Mouse (Mus musculus): ENCODE data around the gene Ctdsp1. TPM values are rescaled to one million over a fixed set of nuclear protein-coding genes. Genes with fewer than 3 reads are reported as not detected.

The Ctdsp1 gene
- 19.7 TPM for polyA plus RNA-seq (2014; fragmentation: Illumina TruSeq; extraction: RNeasy Lipid Tissue Mini Kit (QIAGEN cat#74804); ENCODE audit: low read depth, low replicate concordance)

DNA sequence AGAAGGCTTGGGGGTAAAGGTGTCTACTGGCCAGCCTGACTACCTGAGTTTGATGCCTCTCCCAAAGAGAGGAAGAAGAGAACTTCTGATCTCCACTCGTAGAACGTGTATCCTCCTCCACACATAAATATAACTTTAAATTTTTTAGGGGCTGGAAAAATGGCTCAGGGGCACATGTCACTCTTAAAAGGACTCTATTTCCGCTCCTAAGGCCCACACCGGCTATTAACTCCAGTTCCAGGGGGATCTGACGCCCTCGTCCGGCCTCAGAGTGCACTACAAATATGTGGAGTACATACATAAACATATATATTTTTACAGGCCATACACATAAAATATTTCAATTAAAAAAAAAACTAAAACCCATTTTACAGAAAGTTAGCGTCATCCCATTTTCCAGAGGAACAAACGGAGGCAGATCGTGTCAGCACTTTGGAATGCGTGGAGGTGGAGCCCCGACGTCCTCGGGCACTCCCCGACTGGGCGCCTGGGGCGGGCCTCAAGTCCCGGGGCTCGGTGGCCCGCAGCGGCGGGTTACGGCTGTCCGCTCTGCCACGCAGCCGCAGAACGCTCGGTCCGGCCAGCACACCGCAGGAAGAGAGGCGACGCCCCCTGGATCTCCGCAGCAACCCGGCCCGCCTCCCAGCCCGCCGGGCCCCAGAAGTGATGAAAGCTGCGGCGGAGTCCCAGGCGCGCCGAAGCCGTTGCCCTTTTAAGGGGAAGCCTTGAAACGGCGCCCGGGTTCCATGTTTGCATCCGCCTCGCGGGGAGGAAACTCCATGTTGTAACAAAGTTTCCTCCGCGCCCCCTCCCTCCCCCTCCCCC is at the start of gene Ctdsp1:
Gene Ctdsp1 (plus strand): TSS at position 586 of the 825 bp plus-strand sequence.

DNA sequence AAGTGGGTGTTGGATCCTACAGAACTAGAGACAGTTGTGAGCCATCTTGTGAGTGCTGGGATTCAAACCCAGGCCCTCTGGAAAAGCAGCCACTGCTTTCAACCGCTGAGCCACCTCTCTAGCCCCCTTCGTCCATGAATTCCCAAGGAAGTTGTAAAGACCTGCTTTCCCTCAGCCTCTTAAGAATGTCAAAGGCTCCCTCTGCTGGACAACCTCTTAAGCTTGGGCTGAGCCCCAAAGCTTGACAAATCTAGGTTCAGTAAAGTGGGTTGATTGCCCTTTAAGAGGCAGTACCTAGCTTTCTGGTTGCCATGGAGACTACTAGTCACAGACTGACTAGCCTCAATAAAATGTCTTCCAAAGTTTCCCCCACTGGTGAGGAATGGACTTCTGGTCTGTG is 29.5 kb upstream of the Ctdsp1 start, which contains the start of gene Catip:
Gene Catip (plus strand): TSS at position 297 of the 400 bp plus-strand sequence.

DNA sequence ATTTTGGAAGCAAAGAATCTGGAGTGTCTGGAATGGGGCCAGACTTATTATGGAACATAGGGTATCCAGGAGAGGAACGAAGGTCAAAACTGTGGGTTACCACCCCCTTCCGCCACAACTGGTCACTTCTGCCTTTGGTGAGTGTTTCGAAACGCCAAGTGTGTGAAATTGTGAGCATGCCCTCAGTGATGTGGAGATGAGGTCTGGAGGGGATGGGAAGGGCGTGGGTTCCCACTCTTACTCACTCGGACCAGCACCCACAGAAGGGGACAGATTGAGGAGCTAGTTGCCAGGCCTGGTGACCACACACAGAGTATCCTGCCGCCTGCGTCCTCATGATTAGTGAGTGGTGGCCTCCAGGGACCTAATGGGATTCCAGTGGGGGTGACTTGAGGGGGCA is 16.3 kb upstream of the Ctdsp1 start, which contains the start of gene Slc11a1:
Gene Slc11a1 (plus strand): TSS at position 216 of the 400 bp plus-strand sequence.

DNA sequence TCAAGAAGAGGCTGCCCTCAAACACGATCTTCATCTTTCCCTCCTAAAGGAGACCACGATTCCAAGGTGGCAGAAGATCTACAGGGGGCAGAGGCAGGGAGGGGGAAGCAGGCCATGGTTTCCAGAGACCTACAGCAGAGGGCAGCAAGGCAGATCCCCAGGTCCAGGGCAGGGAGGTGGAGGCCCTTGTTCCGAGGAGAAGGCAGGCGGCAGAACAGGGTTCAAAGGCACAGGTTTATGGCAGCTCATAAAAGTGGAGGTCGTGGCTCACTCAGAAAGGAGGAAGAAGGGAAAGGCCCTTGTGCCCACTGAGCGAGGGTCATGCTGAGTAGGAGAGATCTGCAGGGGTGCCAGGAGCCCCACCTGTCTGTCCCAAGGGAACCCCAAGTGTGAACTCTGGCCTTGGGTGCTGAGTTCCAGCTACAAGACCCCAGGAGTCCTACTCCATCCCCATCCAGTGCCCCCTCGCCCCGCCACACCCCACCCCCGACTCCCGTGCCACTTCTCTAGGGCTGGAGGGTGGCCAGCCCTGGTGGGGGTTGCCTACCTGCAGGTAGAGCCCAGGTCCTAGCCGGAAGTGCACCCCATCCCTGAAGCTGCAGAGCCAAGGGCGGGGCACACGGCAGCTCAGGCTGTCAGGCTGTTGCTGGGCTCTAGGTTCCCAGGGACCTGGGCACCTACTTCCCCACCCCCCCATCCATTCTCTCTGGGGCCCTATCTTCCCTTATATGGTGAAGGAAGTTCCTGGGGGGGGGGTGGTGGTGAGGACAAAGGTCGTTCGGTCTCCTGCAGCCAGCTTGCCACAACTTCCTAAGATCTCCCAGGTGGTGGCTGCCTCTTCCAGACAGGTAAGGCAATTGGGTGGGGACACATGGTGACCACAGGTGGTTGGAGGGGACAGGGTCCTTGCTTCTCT is 17.5 kb downstream of the Ctdsp1 start, which contains the start of gene Vil1:
Gene Vil1 (plus strand): TSS at position 788 of the 916 bp plus-strand sequence.

Other genes starting within 250 kb of the Ctdsp1 start
- gene Cxcr2, start 237.5 kb upstream of the Ctdsp1 start, polyA plus RNA-seq (2014; fragmentation: Illumina TruSeq; extraction: RNeasy Lipid Tissue Mini Kit (QIAGEN cat#74804); ENCODE audit: low read depth, low replicate concordance) = not detected
- not detected for gene Cxcr1, start 196.9 kb upstream of the Ctdsp1 start, polyA plus RNA-seq (2014; fragmentation: Illumina TruSeq; extraction: RNeasy Lipid Tissue Mini Kit (QIAGEN cat#74804); ENCODE audit: low read depth, low replicate concordance)
- 381 TPM for gene Arpc2, start 155.4 kb upstream of the Ctdsp1 start, polyA plus RNA-seq (2014; fragmentation: Illumina TruSeq; extraction: RNeasy Lipid Tissue Mini Kit (QIAGEN cat#74804); ENCODE audit: low read depth, low replicate concordance)
- not detected for gene Gpbar1, start 113.0 kb upstream of the Ctdsp1 start, polyA plus RNA-seq (2014; fragmentation: Illumina TruSeq; extraction: RNeasy Lipid Tissue Mini Kit (QIAGEN cat#74804); ENCODE audit: low read depth, low replicate concordance)
- gene Aamp, start 106.8 kb upstream of the Ctdsp1 start, polyA plus RNA-seq (2014; fragmentation: Illumina TruSeq; extraction: RNeasy Lipid Tissue Mini Kit (QIAGEN cat#74804); ENCODE audit: low read depth, low replicate concordance) = 4.0 TPM
- 4.9 TPM for gene Pnkd, start 106.6 kb upstream of the Ctdsp1 start, polyA plus RNA-seq (2014; fragmentation: Illumina TruSeq; extraction: RNeasy Lipid Tissue Mini Kit (QIAGEN cat#74804); ENCODE audit: low read depth, low replicate concordance)
- gene Tmbim1, start 85.9 kb upstream of the Ctdsp1 start, polyA plus RNA-seq (2014; fragmentation: Illumina TruSeq; extraction: RNeasy Lipid Tissue Mini Kit (QIAGEN cat#74804); ENCODE audit: low read depth, low replicate concordance) = 13.5 TPM
- gene Catip, start 29.4 kb upstream of the Ctdsp1 start, polyA plus RNA-seq (2014; fragmentation: Illumina TruSeq; extraction: RNeasy Lipid Tissue Mini Kit (QIAGEN cat#74804); ENCODE audit: low read depth, low replicate concordance) = 0.28 TPM
- not detected for gene Slc11a1, start 16.3 kb upstream of the Ctdsp1 start, polyA plus RNA-seq (2014; fragmentation: Illumina TruSeq; extraction: RNeasy Lipid Tissue Mini Kit (QIAGEN cat#74804); ENCODE audit: low read depth, low replicate concordance)
- 29.1 TPM for gene Vil1, start 17.9 kb downstream of the Ctdsp1 start, polyA plus RNA-seq (2014; fragmentation: Illumina TruSeq; extraction: RNeasy Lipid Tissue Mini Kit (QIAGEN cat#74804); ENCODE audit: low read depth, low replicate concordance)
- 22.3 TPM for gene Cnot9, start 114.5 kb downstream of the Ctdsp1 start, polyA plus RNA-seq (2014; fragmentation: Illumina TruSeq; extraction: RNeasy Lipid Tissue Mini Kit (QIAGEN cat#74804); ENCODE audit: low read depth, low replicate concordance)
- gene Plcd4, start 151.4 kb downstream of the Ctdsp1 start, polyA plus RNA-seq (2014; fragmentation: Illumina TruSeq; extraction: RNeasy Lipid Tissue Mini Kit (QIAGEN cat#74804); ENCODE audit: low read depth, low replicate concordance) = 5.7 TPM
- 12.9 TPM for gene Usp37, start 152.8 kb downstream of the Ctdsp1 start, polyA plus RNA-seq (2014; fragmentation: Illumina TruSeq; extraction: RNeasy Lipid Tissue Mini Kit (QIAGEN cat#74804); ENCODE audit: low read depth, low replicate concordance)
- 2.8 TPM for gene Zfp142, start 196.7 kb downstream of the Ctdsp1 start, polyA plus RNA-seq (2014; fragmentation: Illumina TruSeq; extraction: RNeasy Lipid Tissue Mini Kit (QIAGEN cat#74804); ENCODE audit: low read depth, low replicate concordance)
- 8.9 TPM for gene Bcs1l, start 196.8 kb downstream of the Ctdsp1 start, polyA plus RNA-seq (2014; fragmentation: Illumina TruSeq; extraction: RNeasy Lipid Tissue Mini Kit (QIAGEN cat#74804); ENCODE audit: low read depth, low replicate concordance)
- gene Rnf25, start 209.9 kb downstream of the Ctdsp1 start, polyA plus RNA-seq (2014; fragmentation: Illumina TruSeq; extraction: RNeasy Lipid Tissue Mini Kit (QIAGEN cat#74804); ENCODE audit: low read depth, low replicate concordance) = 9.3 TPM
- gene Stk36, start 209.9 kb downstream of the Ctdsp1 start, polyA plus RNA-seq (2014; fragmentation: Illumina TruSeq; extraction: RNeasy Lipid Tissue Mini Kit (QIAGEN cat#74804); ENCODE audit: low read depth, low replicate concordance) = 3.8 TPM

Data from kidney, adult 10 weeks (tissue).